Mouse (Mus musculus) yolk sac, embryonic 10.5 days (tissue): Measurements from ENCODE around the gene Stpg1.

Experiments
- DNase-seq: peaks from one replicate; pipeline ENCODE4 v3.0.0-alpha.2; 2017; ENCODE audit warnings: low spot score

Stpg1 gene

DNA sequence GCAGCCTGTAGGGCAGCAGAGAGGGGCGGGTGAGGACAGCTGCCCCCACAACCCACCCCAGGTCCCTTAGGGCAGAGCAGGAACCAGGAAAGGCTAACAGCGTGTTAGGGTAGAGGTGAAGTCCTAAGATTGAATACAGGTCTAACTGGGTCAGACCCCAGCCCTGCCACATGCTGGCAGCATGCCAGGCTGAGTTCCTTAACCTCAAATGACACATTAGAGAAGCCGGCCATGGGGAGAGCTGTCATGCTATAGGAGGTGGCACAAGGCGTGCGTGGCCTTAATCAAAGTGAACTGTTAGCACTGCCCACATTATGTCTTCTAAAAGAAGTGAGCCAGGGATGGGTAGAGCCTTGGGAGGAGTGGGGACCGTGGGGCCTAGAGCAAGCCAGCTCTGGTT is 54.7 kb downstream of the Stpg1 start:
- DNase-seq: no peak

DNA sequence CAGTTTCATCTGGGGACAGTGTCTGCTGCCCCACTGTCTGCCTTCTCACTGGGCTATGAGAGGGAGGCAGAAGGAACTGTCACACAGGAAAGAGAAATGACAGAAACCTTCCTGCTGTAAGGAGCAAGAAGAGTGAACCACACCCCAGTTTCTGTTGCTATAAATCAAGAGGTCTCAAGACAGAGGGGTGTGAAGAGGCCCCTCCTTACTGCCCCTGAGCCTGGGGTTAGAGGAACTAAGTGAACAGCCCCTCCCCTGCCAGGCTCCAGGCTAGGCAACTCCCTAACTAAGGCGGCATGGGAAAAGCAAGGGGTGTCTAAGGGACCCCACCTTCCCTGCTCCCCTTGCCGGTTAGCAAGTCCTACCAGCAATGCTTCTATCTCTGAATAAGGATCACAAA is 69.2 kb downstream of the Stpg1 start:
- DNase-seq: no peak

DNA sequence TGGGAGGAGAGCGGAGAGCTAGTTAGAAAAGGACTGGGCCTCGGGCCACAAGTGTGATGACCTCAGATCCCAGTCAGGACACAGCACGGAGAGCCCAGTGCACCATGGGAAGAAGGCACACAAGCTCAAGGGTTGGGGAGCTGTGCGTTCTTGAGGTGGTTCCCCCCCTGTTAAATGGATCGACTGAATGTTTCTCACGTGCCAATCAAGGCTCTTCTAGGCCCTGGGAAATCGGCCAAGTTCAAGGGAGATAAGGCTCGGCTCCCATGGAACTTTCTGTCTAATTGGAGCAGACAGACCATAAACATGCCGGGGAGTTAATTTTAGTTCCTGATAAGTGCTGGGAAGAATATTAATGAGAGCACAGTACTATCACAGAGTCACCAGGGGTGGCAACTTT is 70.8 kb downstream of the Stpg1 start:
- DNase-seq: no peak

DNA sequence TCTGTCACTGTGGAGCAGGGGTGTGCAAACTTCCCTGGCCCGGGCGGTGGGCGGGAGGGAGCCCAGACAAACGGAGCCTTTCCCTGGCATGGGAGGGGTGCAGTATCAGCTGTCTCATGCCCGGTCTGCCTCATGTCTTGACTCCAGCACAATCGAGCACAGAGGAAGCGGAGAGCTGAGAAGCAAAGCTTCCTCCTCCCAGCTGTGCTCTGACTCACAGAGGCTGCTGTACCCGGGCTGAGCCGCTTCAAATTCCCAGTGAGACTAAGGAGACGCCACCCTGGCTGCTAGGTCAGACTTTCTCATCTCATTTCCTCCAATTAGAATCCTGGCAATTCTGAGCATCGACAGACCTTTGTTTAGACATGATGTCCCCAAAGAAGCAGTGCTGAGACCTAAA is 72.5 kb downstream of the Stpg1 start:
- DNase-seq: no peak

DNA sequence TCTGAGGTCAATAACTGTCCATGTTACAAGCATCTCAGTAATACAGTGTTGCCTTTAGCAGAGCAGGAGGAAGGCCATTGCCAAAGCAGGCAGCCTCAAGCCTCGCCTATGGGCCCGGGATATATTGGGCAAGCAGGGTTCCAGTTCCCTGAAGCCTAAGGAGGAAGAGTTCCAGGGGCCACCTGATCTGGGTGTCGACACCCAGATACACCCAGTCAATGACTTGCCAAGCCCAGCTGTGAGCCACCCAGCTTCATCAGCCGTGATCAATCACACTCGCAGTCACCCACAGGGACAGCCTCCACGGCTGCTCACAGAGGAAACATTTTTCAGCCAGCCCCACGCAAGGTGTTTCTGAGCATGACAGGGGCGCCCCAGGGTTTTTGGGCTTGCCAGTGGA is 72.9 kb downstream of the Stpg1 start:
- no peak for DNase-seq

DNA sequence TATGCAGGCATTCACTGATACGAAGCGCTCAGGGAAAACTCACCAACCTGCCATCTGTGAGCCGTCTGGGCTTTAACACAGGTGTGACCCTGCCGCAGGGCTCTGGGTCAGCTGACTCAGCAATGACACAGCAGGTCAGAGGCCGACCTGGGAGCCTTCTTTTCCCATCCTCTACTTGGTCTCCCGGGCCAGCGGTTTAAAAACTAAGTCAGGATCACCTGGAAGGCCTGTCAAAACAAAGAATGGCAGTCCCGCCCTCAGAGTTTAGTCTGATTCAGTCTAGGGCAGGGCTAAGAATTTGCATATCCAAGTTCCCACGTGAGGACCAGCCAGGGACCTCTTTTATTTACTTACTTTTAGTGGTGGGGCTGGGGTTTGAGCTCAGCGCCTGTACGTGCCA is 74.6 kb downstream of the Stpg1 start:
- no peak for DNase-seq

DNA sequence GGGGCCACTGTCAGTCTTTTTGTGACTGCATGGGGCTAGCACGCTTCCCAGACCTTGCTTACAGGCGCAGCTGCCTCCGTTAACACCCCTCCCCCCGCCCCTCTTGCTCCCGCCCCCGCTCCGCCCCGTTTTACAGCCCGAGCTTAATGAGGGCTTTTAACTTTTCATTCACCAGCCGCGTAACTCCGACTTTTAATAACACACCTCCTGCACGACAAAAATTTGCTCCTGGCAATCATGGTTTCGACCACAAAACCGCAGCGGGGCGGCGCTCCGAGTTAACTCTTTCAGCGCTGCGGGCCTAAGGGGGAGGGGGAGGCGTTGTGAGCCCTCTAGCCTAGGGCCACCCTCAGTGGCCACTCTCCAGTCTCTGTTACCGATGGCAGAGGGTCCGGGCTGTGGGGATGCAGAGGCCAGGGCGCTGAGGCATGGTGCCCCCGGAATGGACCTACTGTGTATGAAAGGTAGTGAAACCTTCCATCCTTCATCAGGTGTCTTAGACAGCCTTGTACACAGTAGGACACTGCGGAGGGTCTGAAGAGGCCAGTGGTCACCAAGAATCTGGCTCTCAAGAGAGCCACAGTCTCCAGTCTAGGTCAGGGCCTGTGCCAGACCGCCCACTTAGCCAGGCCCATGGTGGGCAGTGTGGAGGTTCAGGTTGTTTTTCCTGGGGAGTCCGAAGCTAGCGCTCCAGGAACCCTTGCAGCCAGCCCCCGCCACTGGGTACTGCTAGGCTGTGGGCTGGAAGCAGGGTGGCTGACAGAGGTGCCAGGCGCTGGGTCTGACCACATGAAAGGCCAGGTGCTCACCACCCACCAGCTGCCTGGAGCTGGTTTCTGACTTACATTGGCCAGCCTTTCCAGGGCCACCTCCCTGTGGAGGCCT is 75.8 kb downstream of the Stpg1 start:
- peak; percentile 68 for DNase-seq

DNA sequence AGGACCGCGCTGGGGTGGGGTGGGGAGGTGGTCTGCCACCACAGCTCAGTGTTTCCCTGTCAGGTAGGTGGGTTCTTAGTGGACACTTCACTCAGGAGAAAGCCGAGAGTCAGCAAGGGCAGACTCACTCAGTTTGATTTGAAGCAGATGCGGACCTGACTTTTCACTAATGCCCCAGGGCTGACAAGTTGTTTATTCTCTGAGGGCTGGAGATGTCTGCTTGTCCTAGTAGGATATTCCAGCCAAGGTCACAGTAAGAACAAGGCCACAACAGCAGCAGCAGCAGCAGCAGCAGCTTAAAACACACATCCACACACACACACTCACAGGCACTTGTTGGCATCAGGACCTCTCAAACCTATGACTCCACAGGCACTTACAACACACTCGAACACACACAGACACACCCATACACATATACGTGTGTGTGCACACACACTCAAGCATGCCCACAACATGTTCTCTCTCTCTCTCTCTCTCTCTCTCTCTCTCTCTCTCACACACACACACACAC is 76.5 kb downstream of the Stpg1 start:
- no peak for DNase-seq

DNA sequence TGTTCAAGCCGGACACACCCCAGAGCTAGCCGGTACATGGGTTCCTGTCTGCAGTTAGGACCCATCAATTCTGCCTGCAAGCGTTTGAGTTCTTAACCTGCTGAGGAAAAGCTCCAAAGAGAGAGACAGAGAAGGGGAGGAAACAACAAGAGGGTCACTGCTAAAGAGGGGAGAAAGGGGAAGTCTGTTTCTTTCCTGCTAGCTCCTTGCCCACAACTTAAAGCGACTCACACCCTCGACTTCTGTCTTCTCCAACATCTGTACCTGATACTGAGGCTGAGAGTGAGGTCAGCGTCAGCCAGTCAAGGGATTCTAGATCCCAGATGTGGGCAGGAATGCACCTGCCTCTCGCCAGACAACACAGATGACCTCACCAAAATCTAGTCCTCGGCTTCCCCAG is 77.7 kb downstream of the Stpg1 start:
- DNase-seq: no peak

DNA sequence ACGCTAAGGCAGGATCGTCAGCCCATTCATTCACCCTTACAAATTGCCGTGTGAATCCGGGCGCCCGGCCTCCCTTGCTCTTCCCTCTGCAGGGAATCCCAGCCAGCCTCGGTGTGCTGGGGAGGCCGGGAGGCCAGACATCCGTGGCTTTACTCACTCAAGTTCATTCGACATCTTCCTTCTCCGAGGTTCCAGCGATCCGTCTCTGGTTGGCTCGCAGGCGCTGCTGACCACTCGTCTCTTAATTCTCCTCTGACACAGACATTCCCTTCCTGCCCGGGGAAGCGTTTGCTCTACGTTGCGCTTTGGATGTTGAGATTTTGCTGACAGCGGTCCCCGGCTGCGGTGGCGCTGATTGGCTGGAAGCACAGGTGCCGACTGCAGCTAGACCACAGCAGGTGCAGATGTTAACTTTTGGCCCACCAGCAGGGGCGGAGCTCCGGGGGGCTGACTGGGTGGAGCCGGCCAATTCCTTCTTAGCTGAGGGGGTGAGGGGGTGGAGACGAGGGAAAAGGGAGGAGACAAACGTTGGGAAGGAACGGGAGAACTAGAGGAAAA is 78.7 kb downstream of the Stpg1 start, which contains the start of gene Grhl3:
Grhl3 (minus strand) TSS at position 380 of the 558 bp plus-strand sequence.
- DNase-seq: peak; percentile 82

DNA sequence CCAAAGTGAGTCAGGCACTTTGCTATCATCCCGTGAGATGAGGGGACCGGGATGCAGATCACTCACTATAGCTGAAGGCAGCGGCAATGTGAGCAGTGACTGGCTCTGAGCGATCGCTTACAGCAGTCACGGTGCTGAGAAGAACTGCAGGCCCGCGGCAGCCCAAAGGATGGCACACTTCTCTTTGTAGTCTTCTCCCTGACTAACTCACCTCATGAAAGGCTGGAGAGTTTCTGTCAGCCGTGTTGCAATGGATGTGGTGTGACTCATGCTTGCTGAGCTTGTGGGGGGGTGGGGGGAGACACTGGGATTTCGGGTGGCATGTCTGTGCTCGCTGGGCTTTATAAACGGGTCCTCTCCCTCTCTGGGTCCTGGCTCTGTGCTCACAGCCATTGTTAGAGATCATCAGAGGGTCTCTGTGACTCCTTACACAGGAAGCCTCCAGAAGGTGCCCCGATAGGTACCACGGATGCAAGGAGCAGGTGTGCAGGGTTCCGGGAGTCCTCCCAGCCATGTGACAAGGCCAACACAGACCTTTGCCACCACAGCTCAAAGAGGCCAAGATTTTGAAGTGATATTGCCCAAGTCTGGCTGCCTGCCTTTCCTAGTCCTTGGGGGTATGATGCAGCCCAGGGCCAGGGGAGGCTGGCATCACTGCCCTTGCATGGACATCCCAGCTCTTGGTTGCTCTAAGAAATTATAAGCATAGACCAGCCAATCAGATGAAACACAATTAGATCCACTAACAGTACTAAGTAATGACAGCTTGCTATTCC is 81.0 kb downstream of the Stpg1 start:
- DNase-seq: no peak

DNA sequence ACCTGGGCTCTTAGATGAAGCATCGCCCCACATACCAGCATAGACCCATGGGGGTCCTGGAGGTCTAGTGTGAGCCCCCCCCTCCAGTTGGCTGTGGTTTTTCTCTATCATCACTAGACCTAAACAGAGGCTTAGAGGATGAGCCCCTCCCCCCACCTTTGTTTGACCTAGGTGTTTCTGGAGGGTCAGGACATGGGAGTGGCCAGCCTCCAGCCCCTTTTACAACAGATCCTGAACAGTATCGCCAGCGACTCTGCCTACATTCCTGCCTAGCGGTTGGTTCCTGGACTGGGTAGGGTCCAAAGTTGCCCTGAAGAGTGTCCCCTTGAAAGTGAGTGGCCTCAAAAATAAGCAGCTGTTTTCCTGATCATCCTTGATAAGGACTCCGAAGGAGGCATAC is 83.9 kb downstream of the Stpg1 start:
- DNase-seq: no peak

DNA sequence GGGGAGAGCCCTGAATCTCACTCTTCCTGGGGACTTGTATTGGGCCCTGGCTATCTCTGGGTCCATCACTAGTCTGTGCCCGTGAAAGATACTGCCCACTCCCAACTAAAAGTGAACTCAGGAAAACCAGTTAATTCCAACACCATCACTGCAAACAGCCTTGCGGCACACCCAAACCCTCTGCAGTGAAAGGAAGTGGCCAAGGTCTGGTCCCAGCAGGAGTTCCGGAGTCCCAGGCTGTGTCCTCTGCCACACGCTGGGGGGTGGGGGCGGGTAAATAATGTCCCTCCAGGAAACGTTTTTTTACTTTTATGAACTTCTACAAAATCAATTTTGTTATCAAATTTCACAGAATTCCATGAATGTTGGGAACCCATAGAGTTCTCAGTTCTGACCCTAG is 85.1 kb downstream of the Stpg1 start:
- no peak for DNase-seq

DNA sequence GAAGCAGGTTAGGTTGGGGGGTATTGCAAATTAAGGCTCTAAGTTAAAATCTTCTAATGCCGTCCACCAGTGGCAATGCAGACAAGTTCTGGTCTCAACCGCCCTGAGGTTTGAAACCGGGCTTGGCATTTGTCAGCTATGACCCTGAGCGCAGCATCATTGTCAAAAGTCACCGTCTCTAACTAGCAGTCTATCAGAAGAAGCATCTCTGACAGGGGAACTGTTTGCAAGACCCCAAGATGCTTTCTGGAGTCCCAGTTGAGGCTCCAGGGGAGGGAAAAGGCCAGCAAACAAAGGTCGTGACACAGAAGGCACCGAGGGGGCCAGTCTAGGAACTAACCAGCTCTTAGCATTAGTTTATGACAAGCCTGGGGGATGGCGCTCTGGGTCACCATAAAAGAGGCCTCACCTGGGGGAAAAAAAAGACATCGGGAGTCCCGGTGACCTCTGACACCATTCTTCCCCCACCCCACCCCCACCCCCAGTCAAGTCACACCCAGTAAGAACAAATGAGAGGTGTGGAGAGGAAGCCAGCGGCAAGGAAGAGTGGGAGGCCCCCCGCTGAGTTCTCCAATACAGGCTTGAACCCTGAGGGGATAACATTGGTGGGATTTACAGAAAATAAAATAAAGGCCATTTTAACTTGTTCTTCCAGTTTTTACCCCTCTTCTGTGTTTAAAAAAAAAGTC is 86.8 kb downstream of the Stpg1 start:
- DNase-seq: no peak

DNA sequence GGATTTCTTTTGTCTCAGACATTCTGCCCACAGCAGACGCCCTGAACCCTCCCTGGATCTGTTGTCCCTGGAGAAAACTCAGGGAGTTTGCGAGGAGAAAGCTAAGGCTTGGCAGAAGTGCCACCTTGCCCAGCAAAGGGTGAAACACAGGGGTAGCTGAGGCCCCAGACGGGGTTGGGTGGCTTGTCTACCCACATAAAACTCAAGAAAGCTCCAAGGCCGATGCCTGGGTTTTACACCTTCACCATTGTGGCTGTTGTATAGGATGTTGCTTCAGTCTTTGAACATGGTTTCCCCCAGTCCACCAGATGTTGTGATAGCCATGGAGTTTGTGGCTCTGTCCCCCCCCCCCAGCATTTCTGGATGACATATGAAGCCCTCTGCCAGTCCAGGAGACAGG is 90.2 kb downstream of the Stpg1 start:
- no peak for DNase-seq
